Mouse (Mus musculus) embryonic fibroblast, embryonic 13.5 days (primary cell): ENCODE data around the gene Dlx3.

Experiments
- CTCF ChIP-seq: IDR thresholded peaks from 2 replicates; pipeline ENCODE4 v1.5.1; 2011; ENCODE audit warnings: mild to moderate bottlenecking, control low read depth, low read length, moderate library complexity, borderline replicate concordance; ENCODE audit not compliant: insufficient read depth
- POLR2A ChIP-seq: IDR thresholded peaks from 2 replicates; pipeline ENCODE4 v1.6.1; 2011; ENCODE audit warnings: low read depth, mild to moderate bottlenecking, control low read depth, low read length, moderate library complexity

GRCm38 (mm10) chr11:95088286-95088685 is 31.6 kb upstream of the Dlx3 start:
- TF ChIP-seq CTCF, result no peak
- TF ChIP-seq POLR2A, result no peak
